Mouse (Mus musculus): ENCODE results near the gene Hmgn5. TPM values are rescaled to one million over a fixed set of nuclear protein-coding genes. Genes with fewer than 3 reads are reported as not detected.

Gene Hmgn5
- polyA plus RNA-seq (2012; rRNA removed), result 0.06 and 0.10 TPM in 2 replicates

DNA sequence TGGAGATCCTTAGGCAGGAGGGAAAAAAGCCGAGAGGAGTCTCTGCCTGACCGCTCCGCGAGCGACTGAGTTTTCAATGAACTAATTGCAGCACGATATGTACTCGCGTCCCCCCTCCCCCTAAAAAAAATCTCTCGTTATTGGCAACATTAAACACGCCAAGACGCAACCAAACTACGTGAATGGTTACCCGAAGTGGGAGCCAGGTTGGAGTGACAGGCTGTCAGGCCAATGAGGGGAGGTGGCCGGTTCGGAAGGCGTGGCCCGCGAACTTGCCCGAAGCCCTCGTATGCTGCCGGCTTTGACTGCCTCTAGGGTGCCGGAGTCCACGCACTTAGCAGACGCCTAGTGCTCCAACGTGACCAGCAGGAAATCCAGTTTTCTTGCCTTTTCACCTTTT, at the start of gene Hmgn5:
Gene Hmgn5 (minus strand): TSS at position 122 of the 400 bp plus-strand sequence.

Other genes starting within 250 kb of the Hmgn5 start
- 0.06 and 0.19 TPM in 2 replicates for gene Brwd3, start 179.0 kb downstream of the Hmgn5 start, polyA plus RNA-seq (2012; rRNA removed)
- 0.35 and 0.97 TPM in 2 replicates for gene Sh3bgrl, start 82.0 kb upstream of the Hmgn5 start, polyA plus RNA-seq (2012; rRNA removed)
- gene Gm6377, start 183.4 kb upstream of the Hmgn5 start, polyA plus RNA-seq (2012; rRNA removed), result 0.02 TPM in 1 of 2 replicates, not detected in the other